Mouse (Mus musculus): ENCODE measurements around the gene Lrrc14b. TPM values are rescaled to one million over a fixed set of nuclear protein-coding genes. Genes with fewer than 3 reads are reported as not detected.

The Lrrc14b gene
- polyA plus RNA-seq, 1 experiment from 2014 or later, result not detected

- Histone ChIP-seq H3K9ac (peak within 1 kb of the TSS; percentile 87), H3K4me3 (peak within 1 kb of the TSS; percentile 81), H3K27me3 (replicated peaks) (no peaks in the 10 kb centered on the region), H3K27ac (peak within 1 kb of the TSS; percentile 91), H3K9me3 (replicated peaks) (no peaks in the 10 kb centered on the region), H3K36me3 (peaks cover 26% of the 10 kb centered on the region), H3K4me2 (peak within 1 kb of the TSS; percentile 84), H3K4me1 (peaks cover 25% of the 10 kb centered on the region)
- under 1% methylated on average over 57 of the region's 57 CpGs for WGBS (ENCODE audit: insufficient replicate concordance)
- peak; percentile 98 for ATAC-seq
These were observed 14.0 kb downstream of the Lrrc14b start, which contains the start of the genes Sdha and Ccdc127 for GRCm38 (mm10) chr13:74349566-74350434. Gene Sdha (minus strand): TSS chr13:74350280. Gene Ccdc127 (plus strand): TSS chr13:74350309.

GRCm38 (mm10) chr13:74341036-74341435 is 22.8 kb downstream of the Lrrc14b start:
- Histone ChIP-seq H3K4me2 (no peak overlapping the region), H3K27ac (no peak overlapping the region), H3K36me3 (peaks cover 81% of the 10 kb centered on the region), H3K4me3 (no peak overlapping the region), H3K9me3 (replicated peaks) (no peaks in the 10 kb centered on the region), H3K27me3 (replicated peaks) (no peaks in the 10 kb centered on the region), H3K4me1 (no peaks in the 10 kb centered on the region), H3K9ac (no peak overlapping the region)
- WGBS (ENCODE audit: insufficient replicate concordance), result 49% methylated on average over 3 of the region's 3 CpGs
- ATAC-seq, result 0 out of 2 replicates have a peak, but pooled peaks have one; percentile 57

GRCm38 (mm10) chr13:74329321-74329720 is 34.5 kb downstream of the Lrrc14b start:
- no peak overlapping the region for H3K4me2 ChIP-seq
- no peaks in the 10 kb centered on the region for H3K4me1 ChIP-seq
- H3K36me3 ChIP-seq, result peaks cover 83% of the 10 kb centered on the region
- no peak overlapping the region for H3K4me3 ChIP-seq
- H3K9me3 ChIP-seq (replicated peaks), result no peaks in the 10 kb centered on the region
- ATAC-seq, result no peak
- no peaks in the 10 kb centered on the region for H3K27me3 ChIP-seq (replicated peaks)
- no peak overlapping the region for H3K9ac ChIP-seq
- H3K27ac ChIP-seq, result no peak overlapping the region

GRCm38 (mm10) chr13:74317170-74317849 is 46.5 kb downstream of the Lrrc14b start, which contains the start of gene Pdcd6:
Gene Pdcd6 (minus strand): TSS chr13:74317580.
- peaks cover 50% of the 10 kb centered on the region for H3K36me3 ChIP-seq
- peak within 1 kb of the TSS; percentile 74 for H3K27ac ChIP-seq
- WGBS (ENCODE audit: insufficient replicate concordance), result under 1% methylated on average over 36 of the region's 36 CpGs
- peak; percentile 100 for ATAC-seq
- H3K9me3 ChIP-seq (replicated peaks), result no peaks in the 10 kb centered on the region
- H3K4me1 ChIP-seq, result peaks cover 30% of the 10 kb centered on the region
- no peaks in the 10 kb centered on the region for H3K27me3 ChIP-seq (replicated peaks)
- peak within 1 kb of the TSS; percentile 80 for H3K4me2 ChIP-seq
- H3K4me3 ChIP-seq, result peak within 1 kb of the TSS; percentile 89
- H3K9ac ChIP-seq, result peak within 1 kb of the TSS; percentile 84

- Histone ChIP-seq H3K36me3 (peaks cover 46% of the 10 kb centered on the region), H3K4me2 (peak overlapping the region; percentile 80), H3K4me3 (peak overlapping the region; percentile 89), H3K27ac (peak overlapping the region; percentile 62), H3K9ac (peak overlapping the region; percentile 84), H3K9me3 (replicated peaks) (no peaks in the 10 kb centered on the region), H3K4me1 (peaks cover 30% of the 10 kb centered on the region), H3K27me3 (replicated peaks) (no peaks in the 10 kb centered on the region)
- WGBS (ENCODE audit: insufficient replicate concordance), result under 1% methylated on average over 15 of the region's 15 CpGs
- ATAC-seq, result peak; percentile 35
These were observed 47.0 kb downstream of the Lrrc14b start for GRCm38 (mm10) chr13:74316789-74317169.

- peaks cover 30% of the 10 kb centered on the region for H3K4me1 ChIP-seq
- 21% methylated on average over 4 of the region's 4 CpGs for WGBS (ENCODE audit: insufficient replicate concordance)
- ATAC-seq, result no peak
- H3K9me3 ChIP-seq (replicated peaks), result no peaks in the 10 kb centered on the region
- peak overlapping the region; percentile 84 for H3K9ac ChIP-seq
- H3K4me3 ChIP-seq, result peak overlapping the region; percentile 89
- H3K4me2 ChIP-seq, result peak overlapping the region; percentile 80
- peaks cover 46% of the 10 kb centered on the region for H3K36me3 ChIP-seq
- no peaks in the 10 kb centered on the region for H3K27me3 ChIP-seq (replicated peaks)
- H3K27ac ChIP-seq, result peak overlapping the region; percentile 62
These were observed 47.4 kb downstream of the Lrrc14b start for GRCm38 (mm10) chr13:74316386-74316785.

- Histone ChIP-seq H3K4me2 (no peak overlapping the region), H3K27me3 (replicated peaks) (no peaks in the 10 kb centered on the region), H3K9ac (no peak overlapping the region), H3K27ac (no peak overlapping the region), H3K4me1 (peaks cover 30% of the 10 kb centered on the region), H3K36me3 (peaks cover 44% of the 10 kb centered on the region), H3K9me3 (replicated peaks) (no peaks in the 10 kb centered on the region), H3K4me3 (no peak overlapping the region)
- ATAC-seq, result no peak
- 87% methylated on average over 3 of the region's 3 CpGs for WGBS (ENCODE audit: insufficient replicate concordance)
These were observed 49.2 kb downstream of the Lrrc14b start for GRCm38 (mm10) chr13:74314616-74315015.

MicroRNAs within 50 kb of the gene (microRNA counts, 519-probe panel; counts per million panel counts)
- 582 counts per million, percentile 70 among the panel's probes with 10 or more counts for microRNA mmu-miR-692

Small RNA genes within 50 kb of the gene (microRNA-seq; reads per million reads assigned to microRNA genes)
- gene Mir692-3, result not detected

Other genes starting within 250 kb of the Lrrc14b start
- not detected in 2 replicates for gene Slc9a3, start 242.5 kb downstream of the Lrrc14b start, polyA plus RNA-seq (2016; fragmentation: Nextera tagmentation; extraction: Ambion mirVana)
- 32.9 and 36.4 TPM in 2 replicates for gene Exoc3, start 155.3 kb downstream of the Lrrc14b start, polyA plus RNA-seq (2016; fragmentation: Nextera tagmentation; extraction: Ambion mirVana)
- gene Ahrr, start 71.7 kb downstream of the Lrrc14b start, polyA plus RNA-seq (2016; fragmentation: Nextera tagmentation; extraction: Ambion mirVana), result 0.12 and 0.48 TPM in 2 replicates
- 83.5 and 90.0 TPM in 2 replicates for gene Pdcd6, start 46.4 kb downstream of the Lrrc14b start, polyA plus RNA-seq (2016; fragmentation: Nextera tagmentation; extraction: Ambion mirVana)
- 192 and 194 TPM in 2 replicates for gene Sdha, start 13.7 kb downstream of the Lrrc14b start, polyA plus RNA-seq (2016; fragmentation: Nextera tagmentation; extraction: Ambion mirVana)
- gene Ccdc127, start 13.7 kb downstream of the Lrrc14b start, polyA plus RNA-seq (2016; fragmentation: Nextera tagmentation; extraction: Ambion mirVana), result 31.4 and 33.8 TPM in 2 replicates
- 0.81 and 1.3 TPM in 2 replicates for gene Zfp72, start 26.8 kb upstream of the Lrrc14b start, polyA plus RNA-seq (2016; fragmentation: Nextera tagmentation; extraction: Ambion mirVana)
- gene Ftl1-ps1, start 35.7 kb upstream of the Lrrc14b start, polyA plus RNA-seq (2016; fragmentation: Nextera tagmentation; extraction: Ambion mirVana), result 114 and 117 TPM in 2 replicates
- gene Zfp825, start 130.0 kb upstream of the Lrrc14b start, polyA plus RNA-seq (2016; fragmentation: Nextera tagmentation; extraction: Ambion mirVana), result 10.9 TPM in 2 replicates

All from liver, embryonic 12.5 days (tissue).